Mouse (Mus musculus): ENCODE results near the gene Fam222a. TPM values are rescaled to one million over a fixed set of nuclear protein-coding genes. Genes with fewer than 3 reads are reported as not detected.

Gene Fam222a
- polyA plus RNA-seq, 1 experiment = 22.5 TPM

- no peak overlapping the region for H3K4me3 ChIP-seq (ENCODE audit: control insufficient read depth, low read depth, low read length)
- H3K27me3 ChIP-seq (ENCODE audit: control insufficient read depth, insufficient read depth, low read length) = no peaks in the 10 kb centered on the region
- H3K4me1 ChIP-seq (ENCODE audit: control insufficient read depth, insufficient read depth, low read length) = no peaks in the 10 kb centered on the region
- TF ChIP-seq CTCF (IDR thresholded peaks at IDR 0.05; ENCODE audit: control insufficient read depth, insufficient read depth, insufficient replicate concordance, low read depth, low read length) = peak; percentile 65; the same call in 1 of the 2 replicates
- TF ChIP-seq POLR2A (IDR thresholded peaks at IDR 0.05; ENCODE audit: control insufficient read depth, low read depth, low read length) = no peak
- no peaks in the 10 kb centered on the region for H3K36me3 ChIP-seq (ENCODE audit: control insufficient read depth, insufficient read depth, low read length)
- H3K27ac ChIP-seq (ENCODE audit: control insufficient read depth, insufficient read depth, low read depth, low read length) = no peak overlapping the region
These were observed 57.8 kb downstream of the Fam222a start for GRCm38 (mm10) chr5:114625590-114625989.

GRCm38 (mm10) chr5:114631336-114631735 lies 63.5 kb downstream of the Fam222a start:
- H3K27me3 ChIP-seq (ENCODE audit: control insufficient read depth, insufficient read depth, low read length) = no peaks in the 10 kb centered on the region
- TF ChIP-seq CTCF (IDR thresholded peaks at IDR 0.05; ENCODE audit: control insufficient read depth, insufficient read depth, insufficient replicate concordance, low read depth, low read length) (peak; percentile 45; the same call in 1 of the 2 replicates), POLR2A (IDR thresholded peaks at IDR 0.05; ENCODE audit: control insufficient read depth, low read depth, low read length) (no peak)
- no peaks in the 10 kb centered on the region for H3K36me3 ChIP-seq (ENCODE audit: control insufficient read depth, insufficient read depth, low read length)
- H3K4me1 ChIP-seq (ENCODE audit: control insufficient read depth, insufficient read depth, low read length) = peaks cover 6% of the 10 kb centered on the region
- H3K4me3 ChIP-seq (ENCODE audit: control insufficient read depth, low read depth, low read length) = no peak overlapping the region
- no peak overlapping the region for H3K27ac ChIP-seq (ENCODE audit: control insufficient read depth, insufficient read depth, low read depth, low read length)

- no peak for TF ChIP-seq CTCF (IDR thresholded peaks at IDR 0.05; ENCODE audit: control insufficient read depth, insufficient read depth, insufficient replicate concordance, low read depth, low read length)
- no peak for TF ChIP-seq POLR2A (IDR thresholded peaks at IDR 0.05; ENCODE audit: control insufficient read depth, low read depth, low read length)
- H3K4me3 ChIP-seq (ENCODE audit: control insufficient read depth, low read depth, low read length) = peak overlapping the region; percentile 60
- H3K4me1 ChIP-seq (ENCODE audit: control insufficient read depth, insufficient read depth, low read length) = peaks cover 10% of the 10 kb centered on the region
- no peaks in the 10 kb centered on the region for H3K36me3 ChIP-seq (ENCODE audit: control insufficient read depth, insufficient read depth, low read length)
- no peak overlapping the region for H3K27ac ChIP-seq (ENCODE audit: control insufficient read depth, insufficient read depth, low read depth, low read length)
- H3K27me3 ChIP-seq (ENCODE audit: control insufficient read depth, insufficient read depth, low read length) = no peaks in the 10 kb centered on the region
These were observed 68.3 kb downstream of the Fam222a start for GRCm38 (mm10) chr5:114636091-114636490.

- no peak for TF ChIP-seq POLR2A (IDR thresholded peaks at IDR 0.05; ENCODE audit: control insufficient read depth, low read depth, low read length)
- TF ChIP-seq CTCF (IDR thresholded peaks at IDR 0.05; ENCODE audit: control insufficient read depth, insufficient read depth, insufficient replicate concordance, low read depth, low read length) = peak; percentile 96
- H3K4me3 ChIP-seq (ENCODE audit: control insufficient read depth, low read depth, low read length) = no peak overlapping the region
- no peaks in the 10 kb centered on the region for H3K36me3 ChIP-seq (ENCODE audit: control insufficient read depth, insufficient read depth, low read length)
- H3K4me1 ChIP-seq (ENCODE audit: control insufficient read depth, insufficient read depth, low read length) = peaks cover 10% of the 10 kb centered on the region
- no peak overlapping the region for H3K27ac ChIP-seq (ENCODE audit: control insufficient read depth, insufficient read depth, low read depth, low read length)
- no peaks in the 10 kb centered on the region for H3K27me3 ChIP-seq (ENCODE audit: control insufficient read depth, insufficient read depth, low read length)
These were observed 71.2 kb downstream of the Fam222a start for GRCm38 (mm10) chr5:114638769-114639644.

- H3K4me1 ChIP-seq (ENCODE audit: control insufficient read depth, insufficient read depth, low read length) = peaks cover 10% of the 10 kb centered on the region
- TF ChIP-seq POLR2A (IDR thresholded peaks at IDR 0.05; ENCODE audit: control insufficient read depth, low read depth, low read length) (no peak), CTCF (IDR thresholded peaks at IDR 0.05; ENCODE audit: control insufficient read depth, insufficient read depth, insufficient replicate concordance, low read depth, low read length) (no peak)
- no peaks in the 10 kb centered on the region for H3K36me3 ChIP-seq (ENCODE audit: control insufficient read depth, insufficient read depth, low read length)
- no peak overlapping the region for H3K4me3 ChIP-seq (ENCODE audit: control insufficient read depth, low read depth, low read length)
- no peak overlapping the region for H3K27ac ChIP-seq (ENCODE audit: control insufficient read depth, insufficient read depth, low read depth, low read length)
- H3K27me3 ChIP-seq (ENCODE audit: control insufficient read depth, insufficient read depth, low read length) = no peaks in the 10 kb centered on the region
These were observed 71.8 kb downstream of the Fam222a start for GRCm38 (mm10) chr5:114639645-114639957.

- Histone ChIP-seq H3K27ac (ENCODE audit: control insufficient read depth, insufficient read depth, low read depth, low read length) (no peak overlapping the region), H3K4me1 (ENCODE audit: control insufficient read depth, insufficient read depth, low read length) (peaks cover 9% of the 10 kb centered on the region), H3K4me3 (ENCODE audit: control insufficient read depth, low read depth, low read length) (no peak overlapping the region), H3K36me3 (ENCODE audit: control insufficient read depth, insufficient read depth, low read length) (no peaks in the 10 kb centered on the region), H3K27me3 (ENCODE audit: control insufficient read depth, insufficient read depth, low read length) (no peaks in the 10 kb centered on the region)
- TF ChIP-seq CTCF (IDR thresholded peaks at IDR 0.05; ENCODE audit: control insufficient read depth, insufficient read depth, insufficient replicate concordance, low read depth, low read length) (no peak), POLR2A (IDR thresholded peaks at IDR 0.05; ENCODE audit: control insufficient read depth, low read depth, low read length) (no peak)
These were observed 73.0 kb downstream of the Fam222a start for GRCm38 (mm10) chr5:114640809-114641208.

- no peak overlapping the region for H3K4me3 ChIP-seq (ENCODE audit: control insufficient read depth, low read depth, low read length)
- H3K27ac ChIP-seq (ENCODE audit: control insufficient read depth, insufficient read depth, low read depth, low read length) = no peak overlapping the region
- no peak for TF ChIP-seq POLR2A (IDR thresholded peaks at IDR 0.05; ENCODE audit: control insufficient read depth, low read depth, low read length)
- no peak for TF ChIP-seq CTCF (IDR thresholded peaks at IDR 0.05; ENCODE audit: control insufficient read depth, insufficient read depth, insufficient replicate concordance, low read depth, low read length)
- no peaks in the 10 kb centered on the region for H3K27me3 ChIP-seq (ENCODE audit: control insufficient read depth, insufficient read depth, low read length)
- H3K36me3 ChIP-seq (ENCODE audit: control insufficient read depth, insufficient read depth, low read length) = no peaks in the 10 kb centered on the region
- H3K4me1 ChIP-seq (ENCODE audit: control insufficient read depth, insufficient read depth, low read length) = peaks cover 14% of the 10 kb centered on the region
These were observed 77.1 kb downstream of the Fam222a start for GRCm38 (mm10) chr5:114644918-114645317.

Measured in testis, adult 2 months (tissue).